Mouse (Mus musculus) lung, embryonic 14.5 days (tissue): ENCODE results near the gene Lrp1. TPM values are rescaled to one million over a fixed set of nuclear protein-coding genes. Genes with fewer than 3 reads are reported as not detected.
A peak's percentile ranks its signal among the peaks of the same experiment; 100 is the strongest.

Source experiments
- ATAC-seq: fragments of 200-750 bp; cut with Nextera tagmentation; 2 replicates; pipeline ENCODE4 v1.8.0; 2017; ENCODE audit warnings: mild to moderate bottlenecking, moderate TSS enrichment, moderate library complexity; ENCODE audit not compliant: insufficient read depth
- DNase-seq: peaks from one replicate; pipeline ENCODE4 v3.0.0-alpha.2; 2015
- H3K27ac ChIP-seq: fragments of 300-500 bp; sonication (generic); 2 replicates; pipeline ENCODE4 v1.5.1; 2014; ENCODE audit warnings: low read depth, mild to moderate bottlenecking, moderate library complexity
- H3K27me3 ChIP-seq: fragments of 300-500 bp; sonication (generic); 2 replicates; pipeline ENCODE4 v1.6.1; 2014; ENCODE audit warnings: low read length, control low read depth; ENCODE audit not compliant: insufficient read depth
- H3K36me3 ChIP-seq: fragments of 300-500 bp; sonication (generic); 2 replicates; pipeline ENCODE4 v1.6.1; 2014; ENCODE audit warnings: control low read depth; ENCODE audit not compliant: insufficient read depth
- H3K4me1 ChIP-seq: fragments of 300-500 bp; sonication (generic); 2 replicates; pipeline ENCODE4 v1.6.1; 2014; ENCODE audit warnings: antibody characterized with exemption, control low read depth; ENCODE audit not compliant: insufficient read depth
- H3K4me2 ChIP-seq: fragments of 300-500 bp; sonication (generic); 2 replicates; pipeline ENCODE4 v1.6.1; 2014; ENCODE audit warnings: mild to moderate bottlenecking
- H3K4me3 ChIP-seq: fragments of 300-500 bp; sonication (generic); 2 replicates; pipeline ENCODE4 v1.5.1; 2014; ENCODE audit warnings: low read depth, low read length
- H3K9ac ChIP-seq: fragments of 300-500 bp; sonication (generic); 2 replicates; pipeline ENCODE4 v1.6.1; 2014
- H3K9me3 ChIP-seq: fragments of 300-500 bp; sonication (generic); 2 replicates; pipeline ENCODE4 v1.6.1; 2016; ENCODE audit warnings: low read depth, low read length, control low read depth
- CTCF ChIP-seq: IDR thresholded peaks from 2 replicates; pipeline ENCODE4 v1.5.1; 2016; ENCODE audit warnings: antibody characterized with exemption, low read depth
- WGBS: fragments of 180-500 bp; shearing (Covaris S2); extraction: QIAGEN DNeasy Blood & Tissue Kit; methylation state at CpG from one replicate; pipeline ENCODE4 v1.1.7; 2014; 5-methylcytosine and 5-hydroxymethylcytosine counted together
- polyA plus RNA-seq: library from polyadenylated mRNA; unstranded; fragments of >200 nt; fragmentation: Nextera tagmentation; extraction: Ambion mirVana; gene quantifications from 2 replicates; pipeline ENCODE4 v1.2.1, GENCODE M21; 2014

Gene Lrp1
- polyA plus RNA-seq, 1 experiment from 2014 or later = 68.7 TPM

DNA sequence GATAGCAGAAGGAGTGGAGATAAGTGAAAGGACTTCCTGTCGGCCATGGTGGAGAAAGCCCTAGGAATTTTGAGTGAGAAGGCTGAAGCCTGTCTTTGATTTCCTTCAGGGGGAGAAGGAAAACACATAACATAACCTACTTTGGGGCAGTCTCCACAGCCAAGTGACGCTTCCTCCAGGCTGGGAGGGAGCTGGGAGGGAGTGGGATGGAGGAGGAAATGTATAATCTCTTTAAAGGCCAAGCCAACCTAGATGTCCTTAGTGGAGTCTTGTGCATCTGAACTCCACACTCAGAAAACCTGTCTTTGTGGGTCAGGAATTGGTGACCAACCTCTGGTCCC lies 5.9 kb downstream of the Lrp1 start:
- Histone ChIP-seq H3K9me3 (no peaks in the 10 kb centered on the region), H3K4me3 (no peak overlapping the region), H3K27ac (peak overlapping the region; percentile 88), H3K4me2 (peak overlapping the region; percentile 46), H3K4me1 (peaks cover 46% of the 10 kb centered on the region), H3K27me3 (no peaks in the 10 kb centered on the region), H3K36me3 (peaks cover 33% of the 10 kb centered on the region), H3K9ac (no peak overlapping the region; the same call in 1 of the 2 replicates)
- ATAC-seq (0 out of 2 replicates have a peak, but pooled peaks have one; percentile 15), DNase-seq (peak; percentile 51)
- WGBS = 11% methylated on average over 2 of the region's 2 CpGs
- TF ChIP-seq CTCF = no peak

DNA sequence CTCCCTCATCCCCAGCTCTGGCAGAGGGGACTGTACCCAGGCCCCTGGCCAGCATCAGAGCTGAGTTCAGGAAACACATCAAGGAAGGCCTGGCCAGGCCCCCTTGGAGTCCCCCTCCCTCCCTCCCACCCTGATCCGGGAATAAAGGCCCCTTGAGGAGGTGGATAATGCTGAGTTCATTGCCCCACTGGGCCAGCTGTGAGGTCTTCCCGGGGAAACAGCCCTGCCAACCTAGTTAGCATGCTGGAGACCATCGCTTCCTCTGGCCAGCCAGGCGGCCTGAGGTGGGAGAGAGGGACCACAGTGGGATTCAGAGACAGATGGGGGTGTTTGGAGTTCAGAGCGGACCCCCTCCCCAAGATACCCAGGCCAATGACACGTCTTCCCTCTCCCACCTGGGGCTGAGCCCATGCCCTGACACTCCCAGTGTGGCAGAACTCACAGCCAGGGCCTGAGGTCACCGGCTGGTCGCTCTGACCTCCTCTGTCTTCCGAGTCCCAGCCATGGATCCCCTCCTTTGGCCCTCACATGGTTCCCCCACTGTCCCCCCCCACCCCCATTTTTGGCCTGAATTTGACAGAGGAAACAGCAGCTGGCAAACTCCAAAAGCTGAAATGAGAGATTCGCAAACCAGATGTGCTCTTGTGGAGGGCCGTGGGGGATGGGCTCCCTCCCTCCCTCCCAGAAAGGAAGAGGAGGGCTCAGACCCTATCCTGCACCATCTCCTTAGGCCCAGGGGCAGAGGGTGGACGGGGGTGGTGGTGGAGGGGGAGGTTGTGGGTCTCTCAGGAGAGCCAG lies 6.5 kb downstream of the Lrp1 start:
- Histone ChIP-seq H3K4me2 (peak overlapping the region; percentile 46), H3K27me3 (no peaks in the 10 kb centered on the region), H3K9ac (0 out of 2 replicates have a peak overlapping the region, but pooled peaks have one; percentile 14), H3K36me3 (peaks cover 39% of the 10 kb centered on the region), H3K9me3 (no peaks in the 10 kb centered on the region), H3K4me1 (peaks cover 46% of the 10 kb centered on the region), H3K4me3 (no peak overlapping the region; the same call in 1 of the 2 replicates), H3K27ac (peak overlapping the region; percentile 88)
- peak; percentile 77 for DNase-seq
- no peak for TF ChIP-seq CTCF
- ATAC-seq = peak; percentile 57; the same call in 1 of the 2 replicates
- 22% methylated on average over 12 of the region's 12 CpGs for WGBS

DNA sequence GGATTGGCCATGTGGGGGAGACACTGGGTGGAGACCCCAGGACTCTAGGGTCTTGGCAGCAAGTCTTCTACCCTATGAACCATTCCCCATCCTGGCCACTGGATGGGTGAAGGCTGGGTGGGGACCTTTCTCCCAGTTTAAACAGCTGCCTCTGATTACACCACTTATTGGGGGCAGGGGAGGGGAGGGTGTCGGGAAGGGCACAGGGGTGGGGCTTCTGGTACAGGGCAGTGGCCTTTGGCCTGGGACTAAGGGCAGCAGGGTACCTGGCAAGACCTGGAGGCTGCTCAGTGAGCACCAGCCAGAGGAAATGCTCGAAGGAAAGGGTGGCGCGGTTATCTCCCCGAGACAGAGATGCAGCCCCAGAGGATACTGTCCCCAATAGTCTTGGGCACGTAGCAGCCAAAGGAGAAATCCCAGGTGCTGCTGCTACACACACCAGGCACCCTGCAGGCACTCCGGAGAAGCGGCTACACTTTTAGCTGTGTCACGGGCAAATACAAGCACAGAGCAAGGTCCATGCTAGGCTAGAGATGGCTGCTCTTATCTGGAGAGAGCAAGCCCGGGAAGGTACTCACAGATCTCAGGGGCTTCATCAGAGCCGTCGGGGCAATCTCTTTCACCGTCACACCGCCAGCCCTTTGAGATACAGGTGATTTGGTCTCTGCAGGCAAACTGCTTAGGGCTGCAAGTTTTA lies 8.7 kb downstream of the Lrp1 start:
- no peak overlapping the region for H3K4me3 ChIP-seq
- peaks cover 60% of the 10 kb centered on the region for H3K36me3 ChIP-seq
- H3K9ac ChIP-seq = no peak overlapping the region
- H3K4me1 ChIP-seq = peaks cover 36% of the 10 kb centered on the region
- no peak for DNase-seq
- H3K27ac ChIP-seq = no peak overlapping the region
- H3K4me2 ChIP-seq = no peak overlapping the region
- 84% methylated on average over 14 of the region's 14 CpGs for WGBS
- no peaks in the 10 kb centered on the region for H3K9me3 ChIP-seq
- no peak for TF ChIP-seq CTCF
- ATAC-seq = no peak
- no peaks in the 10 kb centered on the region for H3K27me3 ChIP-seq

DNA sequence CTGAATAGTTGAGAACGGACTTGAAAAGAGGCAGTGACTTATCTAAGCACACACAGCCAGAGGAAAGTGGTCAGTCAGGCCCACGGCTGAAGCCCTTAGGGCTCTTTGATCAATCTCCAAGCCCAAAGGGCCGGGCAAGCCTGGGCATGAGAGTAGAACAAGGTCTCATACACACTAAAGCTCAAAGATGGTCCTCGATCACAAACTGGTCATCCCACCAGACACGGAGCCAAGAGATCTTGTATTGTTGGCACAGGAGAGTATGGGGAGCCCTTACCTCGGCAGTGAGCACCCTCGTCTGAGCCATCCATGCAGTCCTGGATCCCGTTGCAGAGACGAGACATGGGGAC lies 10.9 kb downstream of the Lrp1 start:
- H3K27ac ChIP-seq = no peak overlapping the region
- H3K9ac ChIP-seq = no peak overlapping the region
- H3K4me3 ChIP-seq = no peak overlapping the region
- ATAC-seq (no peak), DNase-seq (no peak)
- peaks cover 15% of the 10 kb centered on the region for H3K4me1 ChIP-seq
- no peaks in the 10 kb centered on the region for H3K27me3 ChIP-seq
- H3K36me3 ChIP-seq = peaks cover 73% of the 10 kb centered on the region
- no peaks in the 10 kb centered on the region for H3K9me3 ChIP-seq
- WGBS = 80% methylated on average over 9 of the region's 9 CpGs
- no peak overlapping the region for H3K4me2 ChIP-seq
- no peak for TF ChIP-seq CTCF

DNA sequence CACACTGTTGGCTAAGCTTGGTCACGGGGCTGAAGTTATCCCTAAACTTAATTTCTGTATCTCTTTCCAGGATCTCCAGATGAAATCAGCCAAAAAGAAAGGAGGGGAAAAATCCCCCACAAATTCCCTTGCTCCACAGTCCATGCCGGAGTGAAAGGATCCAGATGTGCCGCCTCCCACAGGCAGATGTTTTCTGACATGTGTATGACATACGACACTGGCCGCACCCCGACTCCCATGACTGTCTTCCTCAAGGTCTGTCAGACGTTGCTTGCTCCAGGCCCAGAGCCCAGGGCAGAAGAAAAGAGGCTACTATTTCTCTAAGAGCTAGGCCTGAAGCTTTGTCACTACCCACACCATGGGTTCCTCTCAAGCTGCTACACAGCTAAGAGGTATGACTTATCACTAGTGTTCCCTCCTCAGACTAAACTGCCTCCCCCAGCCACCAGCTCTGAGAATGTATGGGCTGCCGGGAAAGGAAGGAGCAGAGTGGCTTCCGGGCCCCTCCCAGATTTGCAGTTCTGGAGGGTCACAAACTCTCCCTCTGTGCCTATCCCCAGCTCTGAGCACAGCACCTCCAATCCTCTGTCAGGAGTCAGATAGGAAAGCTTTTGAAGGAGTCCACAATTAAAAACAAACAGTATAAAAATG lies 11.4 kb downstream of the Lrp1 start:
- Histone ChIP-seq H3K27me3 (no peaks in the 10 kb centered on the region), H3K9me3 (no peaks in the 10 kb centered on the region), H3K4me3 (no peak overlapping the region), H3K4me1 (peaks cover 14% of the 10 kb centered on the region), H3K9ac (no peak overlapping the region), H3K27ac (peak overlapping the region; percentile 39), H3K4me2 (no peak overlapping the region), H3K36me3 (peaks cover 78% of the 10 kb centered on the region)
- ATAC-seq (peak; percentile 48; the same call in 1 of the 2 replicates), DNase-seq (peak; percentile 69)
- TF ChIP-seq CTCF = no peak
- WGBS = 39% methylated on average over 9 of the region's 9 CpGs

DNA sequence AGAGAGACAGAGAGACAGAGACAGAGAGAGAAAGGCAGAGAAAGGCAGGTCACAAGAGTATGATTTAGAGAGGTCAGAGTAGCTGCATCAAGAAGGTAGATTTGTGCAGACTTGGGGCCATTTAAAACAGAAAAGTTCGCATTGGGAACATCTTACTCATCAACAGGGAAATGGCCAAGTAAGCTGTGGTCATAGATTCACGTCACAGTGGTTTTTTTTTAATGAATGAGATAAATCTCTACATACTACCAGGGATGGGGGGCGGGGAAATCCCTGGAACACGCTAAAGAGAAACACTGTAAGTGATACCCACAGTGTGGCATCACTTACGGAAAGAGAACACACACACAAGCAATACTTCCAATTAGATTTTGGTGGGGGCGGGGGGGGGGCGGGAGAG lies 13.9 kb downstream of the Lrp1 start:
- no peak for TF ChIP-seq CTCF
- H3K4me3 ChIP-seq = no peak overlapping the region
- WGBS = 91% methylated on average over 7 of the region's 7 CpGs
- no peak overlapping the region for H3K4me2 ChIP-seq
- ATAC-seq (no peak), DNase-seq (no peak)
- no peaks in the 10 kb centered on the region for H3K9me3 ChIP-seq
- H3K9ac ChIP-seq = no peak overlapping the region
- peaks cover 10% of the 10 kb centered on the region for H3K4me1 ChIP-seq
- no peaks in the 10 kb centered on the region for H3K27me3 ChIP-seq
- no peak overlapping the region for H3K27ac ChIP-seq
- peaks cover 85% of the 10 kb centered on the region for H3K36me3 ChIP-seq

DNA sequence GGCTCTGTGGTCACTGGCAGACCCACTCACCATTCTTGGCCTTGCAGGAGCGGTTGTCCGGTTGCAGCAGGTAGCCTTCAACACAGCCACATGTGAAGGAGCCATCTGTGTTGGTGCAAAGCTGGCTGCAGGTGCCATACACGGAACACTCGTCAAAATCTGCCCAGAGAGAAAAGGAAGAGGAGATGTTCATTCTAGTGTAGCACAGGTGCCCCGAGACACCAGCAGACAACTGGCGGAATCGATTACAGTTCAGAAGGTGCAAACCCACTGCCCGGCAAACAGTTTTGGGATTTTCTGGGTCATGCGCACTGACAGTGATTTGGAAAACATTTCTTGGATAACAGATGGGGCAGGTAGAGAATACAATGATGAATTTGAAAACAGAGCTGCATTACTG lies 15.2 kb downstream of the Lrp1 start:
- H3K9ac ChIP-seq = no peak overlapping the region
- no peaks in the 10 kb centered on the region for H3K9me3 ChIP-seq
- 86% methylated on average over 9 of the region's 9 CpGs for WGBS
- TF ChIP-seq CTCF = no peak
- H3K27me3 ChIP-seq = no peaks in the 10 kb centered on the region
- H3K36me3 ChIP-seq = peaks cover 83% of the 10 kb centered on the region
- no peak overlapping the region for H3K27ac ChIP-seq
- no peak overlapping the region for H3K4me3 ChIP-seq
- peaks cover 10% of the 10 kb centered on the region for H3K4me1 ChIP-seq
- DNase-seq (no peak), ATAC-seq (no peak)
- H3K4me2 ChIP-seq = no peak overlapping the region
